Mouse (Mus musculus): ENCODE measurements around the gene Ndst4. TPM values are rescaled to one million over a fixed set of nuclear protein-coding genes. Genes with fewer than 3 reads are reported as not detected.

The Ndst4 gene
- polyA plus RNA-seq, 1 experiment from 2014 or later = 2.7 TPM

- 61% methylated on average over 2 of the region's 2 CpGs for WGBS
- H3K36me3 ChIP-seq = no peaks in the 10 kb centered on the region
- H3K27ac ChIP-seq (replicated peaks) = no peak overlapping the region
Observed at GRCm38 (mm10) chr3:125660884-125661532, 257.1 kb downstream of the Ndst4 start.

GRCm38 (mm10) chr3:125673997-125674794 lies 270.3 kb downstream of the Ndst4 start:
- Histone ChIP-seq H3K4me3 (replicated peaks) (no peak overlapping the region), H3K4me1 (0 out of 2 replicates have a peak, but pooled peaks cover 5% of the 10 kb centered on the region), H3K4me2 (no peak overlapping the region), H3K27ac (replicated peaks) (no peak overlapping the region), H3K9ac (replicated peaks) (no peak overlapping the region), H3K9me3 (replicated peaks) (no peaks in the 10 kb centered on the region), H3K36me3 (no peaks in the 10 kb centered on the region), H3K27me3 (replicated peaks) (no peaks in the 10 kb centered on the region)
- 0 out of 2 replicates have a peak, but pooled peaks have one; percentile 46 for ATAC-seq (ENCODE audit: low FRiP score)
- 32% methylated on average over 9 of the region's 9 CpGs for WGBS

More at GRCm38 (mm10) chr3:125660884-125661532, 257.1 kb downstream of the Ndst4 start:
- Histone ChIP-seq H3K4me3 (replicated peaks) (no peak overlapping the region), H3K27me3 (replicated peaks) (no peaks in the 10 kb centered on the region), H3K4me2 (no peak overlapping the region), H3K9me3 (replicated peaks) (no peaks in the 10 kb centered on the region), H3K4me1 (no peaks in the 10 kb centered on the region), H3K9ac (replicated peaks) (no peak overlapping the region)
- no peak for ATAC-seq (ENCODE audit: low FRiP score)

GRCm38 (mm10) chr3:125675211-125675896 lies 271.5 kb downstream of the Ndst4 start:
- Histone ChIP-seq H3K36me3 (no peaks in the 10 kb centered on the region), H3K4me1 (0 out of 2 replicates have a peak, but pooled peaks cover 5% of the 10 kb centered on the region), H3K27ac (replicated peaks) (no peak overlapping the region), H3K27me3 (replicated peaks) (no peaks in the 10 kb centered on the region), H3K9me3 (replicated peaks) (no peaks in the 10 kb centered on the region), H3K4me3 (replicated peaks) (no peak overlapping the region), H3K4me2 (no peak overlapping the region), H3K9ac (replicated peaks) (no peak overlapping the region)
- ATAC-seq (ENCODE audit: low FRiP score) = no peak
- WGBS = 80% methylated on average over 6 of the region's 6 CpGs

- 43% methylated on average over 9 of the region's 9 CpGs for WGBS
- no peaks in the 10 kb centered on the region for H3K36me3 ChIP-seq
- H3K27me3 ChIP-seq (replicated peaks) = no peaks in the 10 kb centered on the region
- 0 out of 2 replicates have a peak, but pooled peaks cover 5% of the 10 kb centered on the region for H3K4me1 ChIP-seq
- H3K4me2 ChIP-seq = peak overlapping the region; percentile 49
- ATAC-seq (ENCODE audit: low FRiP score) = peak; percentile 84
- no peaks in the 10 kb centered on the region for H3K9me3 ChIP-seq (replicated peaks)
- H3K9ac ChIP-seq (replicated peaks) = no peak overlapping the region
- H3K27ac ChIP-seq (replicated peaks) = 0 out of 2 replicates have a peak overlapping the region, but pooled peaks have one; percentile 18
- H3K4me3 ChIP-seq (replicated peaks) = 0 out of 2 replicates have a peak overlapping the region, but pooled peaks have one; percentile 19
Observed at GRCm38 (mm10) chr3:125678924-125679323, 275.0 kb downstream of the Ndst4 start.

GRCm38 (mm10) chr3:125683460-125684230 lies 279.8 kb downstream of the Ndst4 start:
- H3K9me3 ChIP-seq (replicated peaks) = no peaks in the 10 kb centered on the region
- H3K27me3 ChIP-seq (replicated peaks) = no peaks in the 10 kb centered on the region
- H3K4me1 ChIP-seq = 0 out of 2 replicates have a peak, but pooled peaks cover 5% of the 10 kb centered on the region
- H3K9ac ChIP-seq (replicated peaks) = no peak overlapping the region
- WGBS = 74% methylated on average over 8 of the region's 8 CpGs
- no peak for ATAC-seq (ENCODE audit: low FRiP score)
- H3K4me2 ChIP-seq = no peak overlapping the region
- H3K27ac ChIP-seq (replicated peaks) = no peak overlapping the region
- H3K36me3 ChIP-seq = no peaks in the 10 kb centered on the region
- H3K4me3 ChIP-seq (replicated peaks) = no peak overlapping the region

GRCm38 (mm10) chr3:125684583-125684982 lies 280.7 kb downstream of the Ndst4 start:
- no peak overlapping the region for H3K27ac ChIP-seq (replicated peaks)
- 95% methylated on average over 1 of the region's 1 CpGs for WGBS
- H3K9ac ChIP-seq (replicated peaks) = no peak overlapping the region
- no peaks in the 10 kb centered on the region for H3K36me3 ChIP-seq
- H3K9me3 ChIP-seq (replicated peaks) = no peaks in the 10 kb centered on the region
- ATAC-seq (ENCODE audit: low FRiP score) = no peak
- no peaks in the 10 kb centered on the region for H3K4me1 ChIP-seq
- H3K4me2 ChIP-seq = no peak overlapping the region
- no peak overlapping the region for H3K4me3 ChIP-seq (replicated peaks)
- no peaks in the 10 kb centered on the region for H3K27me3 ChIP-seq (replicated peaks)

- no peaks in the 10 kb centered on the region for H3K9me3 ChIP-seq (replicated peaks)
- no peak overlapping the region for H3K27ac ChIP-seq (replicated peaks)
- ATAC-seq (ENCODE audit: low FRiP score) = no peak
- no peak overlapping the region for H3K9ac ChIP-seq (replicated peaks)
- H3K36me3 ChIP-seq = no peaks in the 10 kb centered on the region
- H3K4me3 ChIP-seq (replicated peaks) = no peak overlapping the region
- H3K4me2 ChIP-seq = no peak overlapping the region
- 73% methylated on average over 2 of the region's 2 CpGs for WGBS
- H3K4me1 ChIP-seq = peaks cover 3% of the 10 kb centered on the region; the same call in 1 of the 2 replicates
- no peaks in the 10 kb centered on the region for H3K27me3 ChIP-seq (replicated peaks)
Observed at GRCm38 (mm10) chr3:125687601-125688000, 283.7 kb downstream of the Ndst4 start.

GRCm38 (mm10) chr3:125690948-125691347 lies 287.1 kb downstream of the Ndst4 start:
- Histone ChIP-seq H3K27ac (replicated peaks) (no peak overlapping the region), H3K9ac (replicated peaks) (no peak overlapping the region), H3K4me3 (replicated peaks) (no peak overlapping the region), H3K4me2 (no peak overlapping the region), H3K27me3 (replicated peaks) (no peaks in the 10 kb centered on the region), H3K9me3 (replicated peaks) (no peaks in the 10 kb centered on the region), H3K36me3 (no peaks in the 10 kb centered on the region), H3K4me1 (peaks cover 3% of the 10 kb centered on the region; the same call in 1 of the 2 replicates)
- 33% methylated on average over 1 of the region's 1 CpGs for WGBS
- no peak for ATAC-seq (ENCODE audit: low FRiP score)

GRCm38 (mm10) chr3:125722953-125723352 lies 319.1 kb downstream of the Ndst4 start:
- WGBS = 82% methylated on average over 2 of the region's 2 CpGs

GRCm38 (mm10) chr3:125734945-125735344 lies 331.1 kb downstream of the Ndst4 start:
- Histone ChIP-seq H3K9me3 (replicated peaks) (no peaks in the 10 kb centered on the region), H3K9ac (replicated peaks) (no peak overlapping the region), H3K27ac (replicated peaks) (no peak overlapping the region), H3K4me2 (no peak overlapping the region), H3K36me3 (no peaks in the 10 kb centered on the region), H3K27me3 (replicated peaks) (no peaks in the 10 kb centered on the region), H3K4me1 (no peaks in the 10 kb centered on the region), H3K4me3 (replicated peaks) (no peak overlapping the region)
- 85% methylated on average over 2 of the region's 2 CpGs for WGBS
- ATAC-seq (ENCODE audit: low FRiP score) = no peak

More at GRCm38 (mm10) chr3:125722953-125723352, 319.1 kb downstream of the Ndst4 start:
- Histone ChIP-seq H3K9ac (replicated peaks) (no peak overlapping the region), H3K36me3 (no peaks in the 10 kb centered on the region), H3K9me3 (replicated peaks) (no peaks in the 10 kb centered on the region), H3K27ac (replicated peaks) (no peak overlapping the region), H3K4me2 (no peak overlapping the region), H3K27me3 (replicated peaks) (no peaks in the 10 kb centered on the region), H3K4me3 (replicated peaks) (no peak overlapping the region), H3K4me1 (no peaks in the 10 kb centered on the region)
- no peak for ATAC-seq (ENCODE audit: low FRiP score)
